Mouse (Mus musculus) stomach, embryonic 16.5 days (tissue): ENCODE data around the gene Tpk1. TPM values are rescaled to one million over a fixed set of nuclear protein-coding genes. Genes with fewer than 3 reads are reported as not detected.

Experiments
- ATAC-seq: fragments of 200-750 bp; cut with Nextera tagmentation; 2 replicates; pipeline ENCODE4 v1.8.0; 2017; ENCODE audit warnings: moderate number of reproducible peaks, moderate TSS enrichment; ENCODE audit not compliant: insufficient read depth, low FRiP score
- H3K27ac ChIP-seq: fragments of 300-500 bp; sonication (generic); 2 replicates; pipeline ENCODE4 v1.5.1; 2014; ENCODE audit warnings: low read length
- H3K27me3 ChIP-seq: fragments of 300-500 bp; sonication (generic); 2 replicates; pipeline ENCODE4 v1.6.1; 2014; ENCODE audit warnings: low read length, control low read depth, mixed read lengths; ENCODE audit not compliant: control insufficient read depth, insufficient read depth
- H3K36me3 ChIP-seq: fragments of 300-500 bp; sonication (generic); 2 replicates; pipeline ENCODE4 v1.6.1; 2014; ENCODE audit warnings: low read length; ENCODE audit not compliant: control insufficient read depth, insufficient read depth
- H3K4me1 ChIP-seq: fragments of 300-500 bp; sonication (generic); 2 replicates; pipeline ENCODE4 v1.6.1; 2014; ENCODE audit warnings: low read length, control low read depth, mixed read lengths; ENCODE audit not compliant: control insufficient read depth, insufficient read depth
- H3K4me2 ChIP-seq: fragments of 300-500 bp; sonication (generic); 2 replicates; pipeline ENCODE4 v1.6.1; 2014; ENCODE audit warnings: low read depth, low read length, mixed read lengths
- H3K4me3 ChIP-seq: fragments of 300-500 bp; sonication (generic); replicated peaks from 2 replicates; pipeline ENCODE4 v1.5.1; 2014; ENCODE audit warnings: mild to moderate bottlenecking, low read length
- H3K9ac ChIP-seq: fragments of 300-500 bp; sonication (generic); 2 replicates; pipeline ENCODE4 v1.6.1; 2014; ENCODE audit warnings: low read length
- H3K9me3 ChIP-seq: fragments of 300-500 bp; sonication (generic); replicated peaks from 2 replicates; pipeline ENCODE4 v1.6.1; 2016; ENCODE audit warnings: low read length, control low read depth; ENCODE audit not compliant: control insufficient read depth
- WGBS: fragments of 180-500 bp; shearing (Covaris S2); extraction: QIAGEN DNeasy Blood & Tissue Kit; methylation state at CpG from one replicate; pipeline ENCODE4 v1.1.7; 2014; 5-methylcytosine and 5-hydroxymethylcytosine counted together
- polyA plus RNA-seq: library from polyadenylated mRNA; unstranded; fragments of >200 nt; fragmentation: Nextera tagmentation; extraction: Ambion mirVana; gene quantifications from 2 replicates; pipeline ENCODE4 v1.2.1, GENCODE M21; 2015

The Tpk1 gene
- polyA plus RNA-seq, 1 experiment from 2014 or later: 17.4 TPM

DNA sequence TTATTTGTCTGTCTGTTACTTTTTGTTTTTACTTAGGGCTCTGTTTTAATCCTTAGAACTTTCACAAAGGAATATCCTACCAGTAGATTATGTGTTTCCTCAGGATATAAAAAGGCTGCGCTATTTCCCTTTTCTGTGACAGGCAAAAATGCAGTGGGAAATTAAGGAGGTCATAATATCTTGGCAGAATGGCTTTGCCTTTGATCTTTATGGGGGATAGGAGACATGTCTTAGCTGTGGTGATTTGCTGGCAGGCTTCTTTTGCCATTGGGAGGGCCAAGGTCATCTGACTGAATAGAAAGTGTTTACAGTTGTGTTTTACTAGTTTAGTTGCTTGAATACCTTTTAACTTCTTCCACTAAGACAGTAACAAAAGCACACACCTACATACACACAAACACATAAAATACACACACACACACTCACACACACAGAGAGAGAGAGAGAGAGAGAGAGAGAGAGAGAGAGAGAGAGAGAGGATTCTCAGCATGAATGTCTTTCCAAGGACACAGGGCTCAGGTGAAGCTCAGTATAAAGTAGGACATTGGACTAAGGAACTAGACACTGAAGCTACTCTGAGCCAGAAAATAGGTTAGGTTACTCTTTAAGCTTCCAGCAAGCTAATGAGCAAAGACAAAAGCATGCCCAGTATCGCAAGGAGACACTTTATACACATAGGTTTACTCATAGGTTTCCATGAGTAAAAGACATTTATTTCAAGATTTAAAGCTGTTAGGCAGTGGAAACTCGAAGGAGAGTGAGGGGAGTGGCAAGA is 9.1 kb upstream of the Tpk1 start:
- WGBS: 53% methylated on average over 3 of the region's 3 CpGs
- Histone ChIP-seq H3K9ac (no peak overlapping the region), H3K27me3 (no peaks in the 10 kb centered on the region), H3K4me1 (peaks cover 3% of the 10 kb centered on the region; the same call in 1 of the 2 replicates), H3K4me3 (no peak overlapping the region), H3K27ac (no peak overlapping the region), H3K4me2 (no peak overlapping the region), H3K9me3 (no peaks in the 10 kb centered on the region), H3K36me3 (no peaks in the 10 kb centered on the region)
- no peak for ATAC-seq

DNA sequence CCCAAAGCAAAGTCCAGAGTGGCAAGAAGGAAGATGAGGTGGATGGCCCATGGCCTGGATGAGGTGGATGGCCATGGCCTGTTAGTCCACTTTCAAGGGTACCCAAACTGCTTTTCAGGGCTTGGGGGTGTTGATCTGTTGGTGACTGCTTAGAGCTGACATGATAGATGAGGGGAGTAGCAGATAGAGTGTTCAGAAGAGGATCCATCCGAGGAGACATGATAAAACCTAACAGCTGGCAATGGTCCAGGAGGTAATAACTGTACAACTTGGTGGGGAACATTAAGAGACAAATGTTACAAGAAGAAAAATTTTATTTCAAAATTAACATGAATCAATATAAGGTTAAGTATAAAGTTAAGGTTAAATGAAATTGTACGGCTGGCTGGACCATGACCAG is 4.9 kb upstream of the Tpk1 start:
- H3K9me3 ChIP-seq: no peaks in the 10 kb centered on the region
- H3K36me3 ChIP-seq: no peaks in the 10 kb centered on the region
- no peaks in the 10 kb centered on the region for H3K27me3 ChIP-seq
- no peak overlapping the region for H3K27ac ChIP-seq
- no peak overlapping the region for H3K4me3 ChIP-seq
- H3K4me2 ChIP-seq: no peak overlapping the region
- 71% methylated on average over 2 of the region's 2 CpGs for WGBS
- no peak for ATAC-seq
- H3K9ac ChIP-seq: no peak overlapping the region
- H3K4me1 ChIP-seq: peaks cover 6% of the 10 kb centered on the region; the same call in 1 of the 2 replicates

DNA sequence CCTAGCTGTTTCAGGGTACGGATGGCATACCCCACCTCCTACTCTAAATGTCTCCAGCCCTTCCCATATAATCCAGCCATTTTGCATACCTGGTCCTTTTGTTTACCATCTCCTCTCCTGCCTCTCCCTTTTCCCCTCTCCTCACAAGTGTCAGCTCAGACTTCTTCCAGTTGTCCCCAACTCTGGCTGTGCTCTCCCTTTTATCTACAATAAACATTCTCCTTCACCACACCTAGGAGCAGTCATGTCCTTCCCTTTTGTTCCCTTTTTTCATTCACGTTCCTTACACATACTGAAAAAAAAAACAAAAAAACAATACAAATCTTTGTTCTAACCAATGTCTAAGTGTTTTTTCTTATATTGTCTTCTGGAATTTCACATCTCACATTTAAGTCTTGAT is 1.6 kb upstream of the Tpk1 start:
- Histone ChIP-seq H3K27me3 (no peaks in the 10 kb centered on the region), H3K9ac (no peak overlapping the region), H3K4me3 (no peak overlapping the region), H3K4me1 (peaks cover 5% of the 10 kb centered on the region; the same call in 1 of the 2 replicates), H3K27ac (no peak overlapping the region), H3K36me3 (no peaks in the 10 kb centered on the region), H3K9me3 (no peaks in the 10 kb centered on the region), H3K4me2 (no peak overlapping the region)
- ATAC-seq: no peak
- WGBS: 79% methylated on average over 2 of the region's 2 CpGs

DNA sequence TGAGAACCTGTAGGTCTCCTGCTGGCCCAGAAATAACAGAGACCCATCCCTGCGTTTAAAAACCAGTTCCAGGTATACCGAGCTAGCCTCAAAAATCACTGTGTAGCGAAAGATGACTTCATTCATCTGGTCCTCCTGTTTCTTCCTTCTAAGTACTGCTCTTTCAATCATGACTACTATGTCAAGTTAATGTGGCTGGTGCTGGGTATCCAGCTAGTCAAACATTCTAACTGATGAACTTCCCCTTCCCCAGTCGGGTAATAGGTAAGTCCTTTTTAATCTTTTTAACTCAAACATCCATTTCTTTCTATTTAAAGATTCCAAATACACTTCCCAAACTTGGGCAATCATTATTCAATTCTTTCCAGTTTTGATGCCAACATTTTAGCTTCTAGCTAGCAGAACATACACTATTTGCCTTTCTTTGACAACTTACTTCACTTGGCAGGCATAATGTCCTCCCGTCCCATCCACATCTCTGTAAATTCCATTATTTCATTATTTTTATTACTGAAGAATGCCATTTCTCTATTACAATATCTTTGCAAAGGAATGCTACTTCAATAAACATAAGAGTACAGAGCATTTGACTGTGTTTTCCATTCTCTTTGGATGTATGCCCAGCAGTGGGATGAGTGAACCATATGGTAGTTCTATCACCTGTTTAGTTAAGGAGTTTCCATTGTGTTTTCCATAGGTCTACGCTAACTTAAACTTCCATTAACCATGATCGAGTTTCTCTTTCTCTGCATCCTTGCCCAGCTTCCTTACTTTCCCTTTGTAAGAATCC is 728 bp upstream of the Tpk1 start:
- peaks cover 5% of the 10 kb centered on the region; the same call in 1 of the 2 replicates for H3K4me1 ChIP-seq
- H3K36me3 ChIP-seq: no peaks in the 10 kb centered on the region
- no peaks in the 10 kb centered on the region for H3K27me3 ChIP-seq
- H3K9ac ChIP-seq: peak overlapping the region; percentile 58
- WGBS: 75% methylated on average over 7 of the region's 7 CpGs
- ATAC-seq: no peak
- peak overlapping the region; percentile 76 for H3K4me2 ChIP-seq
- H3K27ac ChIP-seq: peak overlapping the region; percentile 91
- H3K4me3 ChIP-seq: peak overlapping the region; percentile 63
- no peaks in the 10 kb centered on the region for H3K9me3 ChIP-seq

DNA sequence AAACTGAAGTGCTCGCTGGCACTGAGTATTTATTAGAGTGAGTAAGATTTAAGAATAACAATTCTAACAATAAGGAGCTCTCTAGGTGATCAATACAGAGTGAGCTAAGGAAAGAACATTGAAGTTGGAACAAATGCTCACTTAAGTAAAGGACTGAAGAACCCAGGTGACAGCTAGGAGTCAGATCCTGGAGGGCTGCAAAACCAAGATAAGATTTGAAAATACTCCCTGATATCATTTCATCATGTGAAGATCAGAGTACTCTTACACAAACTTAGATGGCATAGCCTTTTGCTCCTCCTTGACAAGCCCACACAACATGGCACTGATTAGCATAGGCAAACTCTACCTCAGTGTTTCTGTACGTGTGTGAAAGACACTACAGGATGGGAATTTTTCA is 4.3 kb downstream of the Tpk1 start:
- Histone ChIP-seq H3K4me2 (no peak overlapping the region), H3K9ac (no peak overlapping the region), H3K4me1 (peaks cover 5% of the 10 kb centered on the region; the same call in 1 of the 2 replicates), H3K4me3 (no peak overlapping the region), H3K27ac (no peak overlapping the region), H3K36me3 (no peaks in the 10 kb centered on the region), H3K27me3 (no peaks in the 10 kb centered on the region), H3K9me3 (no peaks in the 10 kb centered on the region)
- ATAC-seq: no peak
- 88% methylated on average over 2 of the region's 2 CpGs for WGBS

DNA sequence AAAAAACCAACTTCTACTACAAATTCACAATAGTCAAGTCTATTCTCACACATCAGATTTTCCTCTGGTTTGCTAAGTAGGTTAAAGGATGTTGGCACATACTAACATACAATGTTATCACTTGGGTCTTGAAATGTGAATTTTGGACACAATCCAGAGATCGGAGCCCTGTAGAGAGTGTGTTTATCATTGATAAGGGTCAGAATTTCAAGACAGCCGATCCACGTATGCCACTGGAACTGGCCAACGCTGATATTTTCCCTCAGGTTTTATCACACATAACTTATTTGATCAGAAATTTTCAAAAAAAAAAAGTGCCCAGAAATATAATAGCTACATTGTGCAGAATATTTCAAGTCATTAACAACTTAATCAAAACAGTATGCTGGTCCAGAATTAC is 7.8 kb downstream of the Tpk1 start:
- no peak overlapping the region for H3K9ac ChIP-seq
- H3K4me1 ChIP-seq: no peaks in the 10 kb centered on the region
- peak; percentile 91 for ATAC-seq
- WGBS: 58% methylated on average over 4 of the region's 4 CpGs
- no peaks in the 10 kb centered on the region for H3K36me3 ChIP-seq
- H3K4me3 ChIP-seq: no peak overlapping the region
- no peaks in the 10 kb centered on the region for H3K27me3 ChIP-seq
- no peaks in the 10 kb centered on the region for H3K9me3 ChIP-seq
- no peak overlapping the region for H3K4me2 ChIP-seq
- peak overlapping the region; percentile 76; the same call in 1 of the 2 replicates for H3K27ac ChIP-seq

DNA sequence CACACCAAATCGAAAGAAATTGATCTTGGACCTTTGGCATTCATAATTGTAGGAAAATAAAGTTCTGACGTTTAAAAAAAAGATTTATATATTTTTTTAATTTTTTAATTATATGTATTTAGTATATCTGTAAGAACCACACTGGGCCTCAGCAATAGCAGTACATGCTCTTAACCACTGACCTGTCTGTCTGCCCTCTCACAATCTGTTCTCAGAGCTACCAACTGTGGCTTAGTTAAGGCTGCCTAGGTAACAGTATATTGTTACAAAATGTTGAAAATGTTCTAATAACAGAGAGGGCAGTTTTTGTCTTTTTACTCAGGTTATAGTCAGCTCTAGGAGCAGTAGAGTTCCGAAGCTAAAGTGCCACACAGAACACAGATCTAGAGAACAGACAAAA is 8.2 kb downstream of the Tpk1 start:
- Histone ChIP-seq H3K4me2 (no peak overlapping the region), H3K36me3 (no peaks in the 10 kb centered on the region), H3K4me3 (no peak overlapping the region), H3K9ac (no peak overlapping the region), H3K27me3 (no peaks in the 10 kb centered on the region), H3K4me1 (no peaks in the 10 kb centered on the region), H3K27ac (peak overlapping the region; percentile 76), H3K9me3 (no peaks in the 10 kb centered on the region)
- WGBS: 82% methylated on average over 3 of the region's 3 CpGs
- 0 out of 2 replicates have a peak, but pooled peaks have one; percentile 5 for ATAC-seq

DNA sequence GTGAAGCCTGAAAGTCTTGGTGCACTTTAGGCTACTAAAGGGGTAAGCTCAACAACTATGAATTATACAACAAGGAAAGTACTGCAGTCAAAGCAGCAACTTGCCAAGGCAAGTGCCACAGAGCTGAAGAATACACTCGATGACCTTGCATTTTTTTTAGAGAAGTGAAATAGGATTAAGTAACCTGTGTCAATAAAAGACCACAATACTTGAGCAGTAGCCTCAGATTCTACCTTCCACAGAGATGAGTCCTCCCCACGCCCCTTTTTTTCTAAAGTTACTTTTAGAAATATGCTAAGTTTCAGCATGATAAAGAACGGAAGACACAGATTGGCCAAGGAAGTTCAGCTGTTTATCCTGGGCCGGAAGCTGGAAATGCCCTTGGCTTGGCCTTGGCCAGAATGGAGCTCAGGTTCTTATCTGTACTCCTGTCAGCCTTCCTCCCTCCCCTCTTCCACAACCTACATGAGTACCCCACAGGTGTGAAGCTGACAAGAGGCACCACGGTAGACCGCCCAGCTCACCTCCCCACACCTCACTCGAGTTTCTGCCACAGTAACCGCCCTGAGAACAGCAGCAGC is 11.1 kb downstream of the Tpk1 start:
- WGBS: 69% methylated on average over 8 of the region's 8 CpGs
- Histone ChIP-seq H3K9ac (no peak overlapping the region), H3K36me3 (no peaks in the 10 kb centered on the region), H3K27me3 (no peaks in the 10 kb centered on the region), H3K4me3 (no peak overlapping the region), H3K4me2 (no peak overlapping the region), H3K9me3 (no peaks in the 10 kb centered on the region), H3K27ac (no peak overlapping the region), H3K4me1 (no peaks in the 10 kb centered on the region)
- ATAC-seq: no peak

DNA sequence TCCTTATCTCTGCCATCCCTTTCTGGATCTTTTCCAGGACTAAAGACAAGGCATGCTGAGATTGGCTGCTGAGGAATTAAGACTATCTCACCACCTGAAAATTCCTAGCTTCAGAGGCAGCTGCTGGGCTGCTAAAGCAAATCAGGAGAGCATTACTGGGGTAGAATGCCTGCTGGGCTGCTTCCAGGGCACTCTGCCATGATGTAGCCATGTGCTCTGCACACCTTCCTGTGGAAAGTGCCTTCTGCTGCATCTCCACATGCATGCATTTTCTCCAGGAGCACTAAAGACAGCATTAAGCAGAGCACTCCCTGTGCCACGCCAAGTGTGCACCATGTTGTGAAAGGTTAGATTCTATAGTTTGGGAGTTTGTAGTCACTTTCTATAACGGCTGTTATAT is 16.6 kb downstream of the Tpk1 start:
- Histone ChIP-seq H3K4me3 (no peak overlapping the region), H3K4me2 (no peak overlapping the region), H3K9me3 (no peaks in the 10 kb centered on the region), H3K27me3 (no peaks in the 10 kb centered on the region), H3K9ac (no peak overlapping the region), H3K4me1 (no peaks in the 10 kb centered on the region), H3K27ac (no peak overlapping the region), H3K36me3 (no peaks in the 10 kb centered on the region)
- ATAC-seq: no peak
- WGBS: 92% methylated on average over 2 of the region's 2 CpGs
